Mouse (Mus musculus) lung, embryonic 15.5 days (tissue): ENCODE data around the gene Olfr358. TPM values are rescaled to one million over a fixed set of nuclear protein-coding genes. Genes with fewer than 3 reads are reported as not detected.

Experiments
- ATAC-seq: fragments of 200-750 bp; cut with Nextera tagmentation; 2 replicates; pipeline ENCODE4 v1.8.0; 2017; ENCODE audit warnings: moderate number of reproducible peaks, borderline replicate concordance; ENCODE audit not compliant: low FRiP score, low TSS enrichment; ENCODE audit errors: extremely low read depth
- H3K27ac ChIP-seq: fragments of 300-500 bp; sonication (generic); 2 replicates; pipeline ENCODE4 v1.5.1; 2015; ENCODE audit warnings: moderate library complexity, mild to moderate bottlenecking, inconsistent platforms
- H3K27me3 ChIP-seq: fragments of 300-500 bp; sonication (generic); 2 replicates; pipeline ENCODE4 v1.6.1; 2015; ENCODE audit warnings: inconsistent platforms
- H3K36me3 ChIP-seq: fragments of 300-500 bp; sonication (generic); 2 replicates; pipeline ENCODE4 v1.6.1; 2015; ENCODE audit warnings: inconsistent platforms
- H3K4me1 ChIP-seq: fragments of 300-500 bp; sonication (generic); 2 replicates; pipeline ENCODE4 v1.6.1; 2015; ENCODE audit warnings: inconsistent platforms
- H3K4me2 ChIP-seq: fragments of 300-500 bp; sonication (generic); 2 replicates; pipeline ENCODE4 v1.6.1; 2015; ENCODE audit warnings: inconsistent platforms, mild to moderate bottlenecking, moderate library complexity
- H3K4me3 ChIP-seq: fragments of 300-500 bp; sonication (generic); 2 replicates; pipeline ENCODE4 v1.5.1; 2015; ENCODE audit warnings: mild to moderate bottlenecking, inconsistent platforms
- H3K9ac ChIP-seq: fragments of 300-500 bp; sonication (generic); 2 replicates; pipeline ENCODE4 v1.6.1; 2015; ENCODE audit warnings: inconsistent platforms
- H3K9me3 ChIP-seq: fragments of 300-500 bp; sonication (generic); 2 replicates; pipeline ENCODE4 v1.6.1; 2016; ENCODE audit warnings: inconsistent platforms
- WGBS: fragments of 180-500 bp; shearing (Covaris S2); methylation state at CpG from one replicate; pipeline ENCODE4 v1.1.7; 2015; 5-methylcytosine and 5-hydroxymethylcytosine counted together
- polyA plus RNA-seq: library from polyadenylated mRNA; unstranded; fragments of >200 nt; fragmentation: Nextera tagmentation; extraction: Ambion mirVana; gene quantifications from 2 replicates; pipeline ENCODE4 v1.2.1, GENCODE M21; 2015

Olfr358 gene
- not detected in 2 replicates for polyA plus RNA-seq

- no peak within 1 kb of the TSS for H3K4me2 ChIP-seq
- H3K36me3 ChIP-seq = no peaks in the 10 kb centered on the region
- no peak within 1 kb of the TSS for H3K4me3 ChIP-seq
- H3K27me3 ChIP-seq = no peaks in the 10 kb centered on the region
- no peaks in the 10 kb centered on the region; the same call in 1 of the 2 replicates for H3K9me3 ChIP-seq
- no peak within 1 kb of the TSS for H3K27ac ChIP-seq
- H3K4me1 ChIP-seq = no peaks in the 10 kb centered on the region
- ATAC-seq = no peak
- H3K9ac ChIP-seq = no peak within 1 kb of the TSS
These were observed at the start of gene Olfr358 for GRCm38 (mm10) chr2:37009235-37009634. Gene Olfr358 (minus strand): TSS chr2:37009335.

- Histone ChIP-seq H3K27ac (no peak overlapping the region), H3K4me1 (no peaks in the 10 kb centered on the region), H3K9ac (no peak overlapping the region), H3K27me3 (no peaks in the 10 kb centered on the region), H3K36me3 (no peaks in the 10 kb centered on the region), H3K9me3 (no peaks in the 10 kb centered on the region), H3K4me3 (no peak overlapping the region), H3K4me2 (no peak overlapping the region)
- WGBS = 84% methylated on average over 1 of the region's 1 CpGs
- ATAC-seq = no peak
These were observed 12.1 kb downstream of the Olfr358 start for GRCm38 (mm10) chr2:36997030-36997429.

GRCm38 (mm10) chr2:36993527-36993926 is 15.6 kb downstream of the Olfr358 start, which contains the start of gene Olfr357:
Gene Olfr357 (plus strand): TSS chr2:36993827.
- H3K36me3 ChIP-seq = no peaks in the 10 kb centered on the region
- 42% methylated on average over 1 of the region's 1 CpGs for WGBS
- H3K9me3 ChIP-seq = no peaks in the 10 kb centered on the region
- no peak within 1 kb of the TSS for H3K4me2 ChIP-seq
- ATAC-seq = no peak
- no peak within 1 kb of the TSS for H3K27ac ChIP-seq
- no peaks in the 10 kb centered on the region for H3K4me1 ChIP-seq
- no peak within 1 kb of the TSS for H3K4me3 ChIP-seq
- H3K9ac ChIP-seq = no peak within 1 kb of the TSS
- no peaks in the 10 kb centered on the region for H3K27me3 ChIP-seq

Other genes starting within 250 kb of the Olfr358 start
- gene Olfr348, start 225.1 kb downstream of the Olfr358 start, polyA plus RNA-seq = not detected in 2 replicates
- gene Olfr50, start 218.8 kb downstream of the Olfr358 start, polyA plus RNA-seq = not detected in 2 replicates
- gene Olfr3, start 192.3 kb downstream of the Olfr358 start, polyA plus RNA-seq = not detected in 2 replicates
- gene Olfr350, start 163.0 kb downstream of the Olfr358 start, polyA plus RNA-seq = not detected in 2 replicates
- not detected in 2 replicates for gene Olfr351, start 146.7 kb downstream of the Olfr358 start, polyA plus RNA-seq
- gene Olfr352, start 140.9 kb downstream of the Olfr358 start, polyA plus RNA-seq = not detected in 2 replicates
- not detected in 2 replicates for gene Olfr353, start 116.4 kb downstream of the Olfr358 start, polyA plus RNA-seq
- gene Olfr354, start 103.7 kb downstream of the Olfr358 start, polyA plus RNA-seq = not detected in 2 replicates
- not detected in 2 replicates for gene Olfr355, start 80.4 kb downstream of the Olfr358 start, polyA plus RNA-seq
- gene Olfr356, start 72.2 kb downstream of the Olfr358 start, polyA plus RNA-seq = not detected in 2 replicates
- not detected in 2 replicates for gene Olfr357, start 15.5 kb downstream of the Olfr358 start, polyA plus RNA-seq
- gene Olfr360, start 56.4 kb upstream of the Olfr358 start, polyA plus RNA-seq = not detected in 2 replicates
- not detected in 2 replicates for gene Olfr361, start 80.0 kb upstream of the Olfr358 start, polyA plus RNA-seq
- not detected in 2 replicates for gene Olfr362, start 108.6 kb upstream of the Olfr358 start, polyA plus RNA-seq
- not detected in 2 replicates for gene Olfr364-ps1, start 130.0 kb upstream of the Olfr358 start, polyA plus RNA-seq
- gene Olfr365, start 178.9 kb upstream of the Olfr358 start, polyA plus RNA-seq = not detected in 2 replicates
- not detected in 2 replicates for gene Olfr366, start 202.2 kb upstream of the Olfr358 start, polyA plus RNA-seq